Mouse (Mus musculus): ENCODE measurements at regions not wholly inside any gene's neighbourhood (a gene's known extent, or its start where the extent isn't known, plus 50 kb on each side); places are given as distances from the start of the nearest gene placed in this dataset.

DNA sequence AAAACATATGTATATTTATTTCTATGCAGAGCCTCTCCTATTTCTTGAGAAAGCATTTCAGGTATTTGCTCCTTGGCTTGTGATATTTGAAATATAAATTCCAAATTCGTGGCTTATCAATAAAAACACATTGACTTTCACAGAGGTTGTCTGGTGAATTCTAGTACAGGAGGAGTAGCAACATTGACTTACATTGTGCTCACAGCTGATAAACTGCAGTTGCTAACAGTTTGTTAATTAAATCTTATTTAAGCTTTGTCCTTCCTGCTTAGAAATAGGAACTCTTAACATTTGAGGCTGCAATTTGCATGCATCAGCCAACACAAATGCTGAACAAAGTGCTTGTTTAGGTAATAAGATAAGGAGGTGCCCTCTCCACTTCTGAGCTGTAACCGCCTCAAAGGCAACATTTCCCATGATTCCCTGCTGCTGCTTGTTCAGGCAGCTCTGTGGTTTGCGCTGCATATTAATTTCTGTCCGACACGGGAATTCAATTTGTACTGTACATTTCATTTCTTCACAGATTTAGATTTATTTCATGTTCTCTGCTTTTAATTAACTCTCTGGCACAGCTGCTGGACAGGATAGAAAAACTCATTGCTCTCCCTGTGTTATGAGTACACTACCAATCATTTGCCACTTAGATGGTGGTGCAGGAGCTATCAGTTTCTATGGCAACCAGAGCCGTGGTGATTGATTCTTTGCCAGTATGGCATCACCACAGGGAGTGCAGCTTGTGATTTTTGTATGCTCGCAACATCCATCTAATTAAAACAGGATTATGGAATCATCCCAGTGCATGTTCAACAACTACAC is 219.0 kb downstream of the Zfp352 start:
- DNase-seq (ENCODE audit: low spot score in 2 of 2), result peak; percentile 54 to 84

DNA sequence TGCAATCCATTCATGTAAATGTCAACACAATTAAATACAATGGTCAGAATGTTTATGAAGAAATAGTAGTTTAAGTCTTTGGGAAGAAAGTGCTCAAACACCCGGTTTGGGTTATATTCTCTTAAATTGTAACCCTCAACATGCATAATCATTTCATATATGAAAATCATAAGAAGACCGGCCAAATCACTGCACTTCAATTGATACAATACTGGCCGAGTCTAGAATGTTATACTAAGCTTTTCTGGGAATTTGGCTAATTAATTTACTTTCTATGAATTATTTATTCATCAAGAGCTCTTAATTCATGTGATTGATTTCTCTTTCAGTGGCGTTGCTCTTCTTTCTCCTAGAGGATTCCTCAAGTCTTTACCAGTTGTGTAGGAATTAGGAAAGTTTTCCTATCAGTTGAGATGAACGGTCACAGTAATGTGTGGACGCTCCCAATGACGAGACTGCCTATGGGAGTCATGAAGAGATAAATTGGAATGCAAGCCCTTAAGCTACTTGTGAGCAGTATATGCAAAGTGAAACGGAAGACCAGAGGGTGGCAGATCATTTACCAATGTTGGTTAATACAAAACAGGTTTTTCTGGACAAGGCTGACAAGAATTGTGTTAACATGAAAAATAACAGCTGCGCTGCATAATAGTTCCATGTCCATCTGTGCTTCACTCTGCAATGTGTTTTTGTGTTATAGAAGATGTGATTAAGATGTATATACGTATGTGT is 219.7 kb downstream of the Zfp352 start:
- peak in 1 of 2 experiments; percentile 5 for DNase-seq (ENCODE audit: low spot score in 2 of 2)

GRCm38 (mm10) chr4:90445268-90445667 is 226.6 kb downstream of the Zfp352 start:
- peak in 1 of 2 experiments; percentile 4 for DNase-seq (ENCODE audit: low spot score in 2 of 2)

DNA sequence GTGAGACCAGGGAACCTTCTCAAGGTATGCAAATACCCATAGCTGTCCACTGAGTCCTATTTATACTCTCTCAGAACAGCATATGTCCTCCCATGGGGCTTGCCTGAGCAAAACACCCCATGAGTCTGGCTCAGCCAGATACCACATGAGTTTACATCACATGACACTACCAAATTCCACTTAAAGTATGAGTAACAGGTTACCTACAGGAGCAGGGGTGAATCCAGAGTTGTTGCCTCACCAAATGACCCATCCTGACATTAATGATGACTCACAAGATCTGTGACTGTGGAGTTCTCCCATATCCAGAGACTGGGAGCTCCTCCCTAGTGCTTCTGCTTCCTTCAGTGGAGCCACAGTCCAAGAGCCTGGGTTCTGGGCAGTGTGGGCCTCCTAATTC is 234.0 kb downstream of the Zfp352 start:
- no peak for DNase-seq (ENCODE audit: low spot score in 2 of 2)

DNA sequence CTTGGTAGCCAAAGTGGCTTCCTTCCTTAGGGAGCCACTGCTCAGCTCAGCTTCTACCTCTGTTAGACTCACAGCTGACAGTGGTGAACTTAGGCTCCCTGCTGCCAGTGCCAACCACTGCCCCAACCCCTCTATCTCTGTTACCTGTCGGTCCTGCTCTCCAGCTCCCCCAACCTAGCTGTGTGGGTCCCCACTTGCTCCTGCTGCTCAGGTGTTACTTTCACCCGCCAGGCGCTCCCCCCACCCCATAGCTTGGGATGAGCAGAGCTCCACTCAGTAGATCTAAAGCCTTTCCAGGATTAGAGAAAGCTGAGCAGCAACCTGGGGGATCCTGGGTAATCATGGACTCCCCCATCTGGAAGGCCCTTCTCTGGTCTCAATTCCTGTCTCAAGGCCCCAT is 234.4 kb downstream of the Zfp352 start:
- DNase-seq (ENCODE audit: low spot score in 2 of 2), result no peak

- no peak for DNase-seq (ENCODE audit: low spot score in 2 of 2)
Observed at GRCm38 (mm10) chr4:90496891-90497610, 278.4 kb downstream of the Zfp352 start.
